Mouse (Mus musculus): ENCODE data around the gene Spock1. TPM values are rescaled to one million over a fixed set of nuclear protein-coding genes. Genes with fewer than 3 reads are reported as not detected.

Spock1 gene
- total and polyA plus RNA-seq, 3 experiments: not detected

DNA sequence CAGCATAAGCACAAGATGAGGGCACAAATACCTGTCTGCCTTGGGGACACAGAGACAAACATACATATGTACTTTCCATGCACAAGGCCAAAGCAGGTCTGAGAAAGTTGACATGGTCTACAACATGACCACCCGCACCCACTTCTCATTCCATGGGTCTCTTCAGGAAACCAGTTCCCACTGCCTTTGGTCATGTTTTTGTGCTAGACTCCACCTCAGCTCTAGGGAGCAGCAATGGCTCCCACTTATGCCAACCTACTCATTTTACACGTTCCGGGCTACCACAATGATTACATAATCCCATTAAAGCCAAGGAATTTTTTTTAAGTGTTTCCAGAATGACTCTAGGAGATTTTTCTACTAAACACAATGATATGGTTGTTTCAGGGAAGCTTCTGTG is 147.5 kb downstream of the Spock1 start:
- in situ Hi-C loops (cut with MboI; ENCODE audit: low pct_ligation_motif_present, low pct_unique_long_range_greater_than_20kb, low sequenced_read_pairs): no loop called here
- Histone ChIP-seq H3K9ac (ENCODE audit: insufficient read depth, low read depth) (no peak overlapping the region), H3K4me2 (ENCODE audit: insufficient read depth, low read depth, poor library complexity, severe bottlenecking) (no peak overlapping the region), H3K27ac (ENCODE audit: insufficient read depth, low read depth) (no peak overlapping the region), H3K4me1 (ENCODE audit: control insufficient read depth in 1 of 2, insufficient read depth in 2 of 2) (no peaks in the 10 kb centered on the region), H3K79me2 (replicated peaks; ENCODE audit: control insufficient read depth, extremely low read depth, insufficient read depth, poor library complexity, severe bottlenecking) (no peaks in the 10 kb centered on the region), H3K27me3 (replicated peaks) (no peaks in the 10 kb centered on the region), H3K9me3 (replicated peaks; ENCODE audit: low read length) (peaks cover 95% of the 10 kb centered on the region), H3K4me3 (replicated peaks in 1 of 3; ENCODE audit: low read depth in 2 of 3, low read length in 2 of 3, poor library complexity in 1 of 3) (no peak overlapping the region), H3K36me3 (replicated peaks in 1 of 2; ENCODE audit: control insufficient read depth in 1 of 2, insufficient read depth in 1 of 2, low read length in 1 of 2) (no peaks in the 10 kb centered on the region)
- no peak for DNase-seq (ENCODE audit: extremely low read depth)
- TF ChIP-seq USF1 (IDR thresholded peaks at IDR 0.05; ENCODE audit: low read depth, low read length) (no peak), POLR2AphosphoS2 (IDR thresholded peaks at IDR 0.05; ENCODE audit: low read depth, low read length) (no peak), ZMIZ1 (IDR thresholded peaks at IDR 0.05; ENCODE audit: low read depth, low read length) (no peak), KAT2A (IDR thresholded peaks at IDR 0.05; ENCODE audit: insufficient replicate concordance, low read length) (no peak), EP300 (IDR thresholded peaks at IDR 0.05; ENCODE audit: low read length) (no peak), ZKSCAN1 (IDR thresholded peaks at IDR 0.05; ENCODE audit: borderline replicate concordance, low read depth, low read length) (no peak), POLR2A (IDR thresholded peaks at IDR 0.05; ENCODE audit: low read depth, low read length) (no peak), SMC3 (IDR thresholded peaks at IDR 0.05; ENCODE audit: low read depth, low read length) (no peak), TBP (conservative IDR thresholded peaks at IDR 0.05; ENCODE audit: low read depth, low read length) (no peak), MAX (IDR thresholded peaks at IDR 0.05; ENCODE audit: low read length) (no peak), CTCF (conservative IDR thresholded peaks at IDR 0.05 in 1 of 2, IDR thresholded peaks at IDR 0.05 in 1 of 2; ENCODE audit: low read depth in 2 of 2, low read length in 2 of 2) (no peak), GABPA (IDR thresholded peaks at IDR 0.05; ENCODE audit: insufficient replicate concordance, low read depth, low read length) (no peak)
- dilution Hi-C loops (cut with MboI; ENCODE audit: extremely low pct_ligation_motif_present, extremely low pct_unique_long_range_greater_than_20kb, low sequenced_read_pairs): no loop called here

DNA sequence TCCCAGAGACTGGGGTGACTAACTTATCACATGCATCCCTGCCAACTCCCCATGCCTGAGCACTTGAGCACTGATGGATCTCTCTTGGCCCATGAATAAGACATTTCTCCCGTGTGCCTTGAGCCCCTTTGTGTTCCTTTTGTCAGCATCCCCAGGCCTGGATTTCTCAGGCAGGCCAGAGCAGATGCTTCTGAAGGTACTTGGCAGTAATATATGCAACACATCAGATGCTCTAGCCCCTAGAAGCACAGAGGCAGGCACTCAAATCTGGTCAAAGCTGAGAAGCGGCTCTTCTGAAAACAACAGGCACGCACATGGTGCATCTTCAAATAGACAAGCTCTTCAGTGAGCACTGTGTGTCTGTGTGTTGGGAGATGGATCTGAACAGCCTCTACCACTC is 151.8 kb downstream of the Spock1 start:
- DNase-seq (ENCODE audit: extremely low read depth): no peak
- H3K27ac ChIP-seq (ENCODE audit: insufficient read depth, low read depth): no peak overlapping the region
- H3K4me1 ChIP-seq (ENCODE audit: control insufficient read depth in 1 of 2, insufficient read depth in 2 of 2): no peaks in the 10 kb centered on the region
- no peaks in the 10 kb centered on the region for H3K79me2 ChIP-seq (replicated peaks; ENCODE audit: control insufficient read depth, extremely low read depth, insufficient read depth, poor library complexity, severe bottlenecking)
- no peak overlapping the region for H3K9ac ChIP-seq (ENCODE audit: insufficient read depth, low read depth)
- no peaks in the 10 kb centered on the region for H3K27me3 ChIP-seq (replicated peaks)
- H3K36me3 ChIP-seq (replicated peaks in 1 of 2; ENCODE audit: control insufficient read depth in 1 of 2, insufficient read depth in 1 of 2, low read length in 1 of 2): no peaks in the 10 kb centered on the region
- TF ChIP-seq MEF2A (IDR thresholded peaks at IDR 0.05; ENCODE audit: borderline replicate concordance, low read depth, low read length) (no peak), RAD21 (IDR thresholded peaks at IDR 0.05; ENCODE audit: low read depth, low read length) (no peak), ZMIZ1 (IDR thresholded peaks at IDR 0.05; ENCODE audit: low read depth, low read length) (no peak), E2F4 (IDR thresholded peaks at IDR 0.05; ENCODE audit: insufficient replicate concordance, low read depth, low read length) (no peak), KAT2A (IDR thresholded peaks at IDR 0.05; ENCODE audit: insufficient replicate concordance, low read length) (no peak), BHLHE40 (IDR thresholded peaks at IDR 0.05; ENCODE audit: low read depth, low read length) (no peak), MXI1 (IDR thresholded peaks at IDR 0.05; ENCODE audit: low read depth, low read length) (no peak), NELFE (IDR thresholded peaks at IDR 0.05; ENCODE audit: low read depth, low read length) (no peak)
- in situ Hi-C loops (cut with MboI; ENCODE audit: low pct_ligation_motif_present, low pct_unique_long_range_greater_than_20kb, low sequenced_read_pairs) (no loop called here), dilution Hi-C loops (cut with MboI; ENCODE audit: extremely low pct_ligation_motif_present, extremely low pct_unique_long_range_greater_than_20kb, low sequenced_read_pairs) (no loop called here)
- no peak overlapping the region for H3K4me2 ChIP-seq (ENCODE audit: insufficient read depth, low read depth, poor library complexity, severe bottlenecking)
- H3K4me3 ChIP-seq (replicated peaks in 1 of 3; ENCODE audit: low read depth in 2 of 3, low read length in 2 of 3, poor library complexity in 1 of 3): no peak overlapping the region
- peaks cover 94% of the 10 kb centered on the region for H3K9me3 ChIP-seq (replicated peaks; ENCODE audit: low read length)
